Mouse (Mus musculus): ENCODE measurements at regions not wholly inside any gene's neighbourhood (a gene's known extent, or its start where the extent isn't known, plus 50 kb on each side); places are given as distances from the start of the nearest gene placed in this dataset.

DNA sequence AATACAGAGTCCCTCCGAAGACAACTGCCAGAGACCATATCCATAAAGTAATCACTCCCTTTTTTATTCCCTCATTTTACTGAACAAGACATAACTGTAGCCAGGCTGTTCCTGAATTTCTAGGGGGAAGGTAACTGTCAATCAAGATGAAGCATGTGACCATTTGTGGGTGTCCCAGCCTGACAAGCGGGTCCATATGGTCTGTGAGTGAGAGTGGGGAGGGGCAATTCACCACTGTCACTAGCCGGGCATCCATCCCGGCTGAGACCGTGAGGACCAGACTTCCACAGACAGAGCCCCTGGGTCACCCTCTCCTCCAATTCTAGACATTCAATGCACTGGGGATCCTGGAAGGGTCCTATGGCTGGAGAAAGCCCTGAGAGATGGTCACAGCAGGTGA lies 54.6 kb downstream of the Gm11733 start:
- H3K36me3 ChIP-seq (ENCODE audit: control insufficient read depth, insufficient read depth, low read length), result no peaks in the 10 kb centered on the region
- no peak overlapping the region for H3K27ac ChIP-seq (ENCODE audit: low read depth, low read length)
- H3K9ac ChIP-seq (replicated peaks; ENCODE audit: low read depth, low read length), result no peak overlapping the region
- peaks cover 22% of the 10 kb centered on the region for H3K4me1 ChIP-seq (ENCODE audit: control insufficient read depth, insufficient read depth, low read length)
- no peak for ATAC-seq (ENCODE audit: low read depth)
- no peaks in the 10 kb centered on the region for H3K9me3 ChIP-seq (ENCODE audit: control insufficient read depth, low read length)
- H3K4me3 ChIP-seq (ENCODE audit: low read depth, low read length), result no peak overlapping the region
- no peaks in the 10 kb centered on the region for H3K27me3 ChIP-seq (ENCODE audit: control insufficient read depth, insufficient read depth, low read length)
- WGBS, result 48% methylated on average over 5 of the region's 5 CpGs
- no peak overlapping the region for H3K4me2 ChIP-seq (ENCODE audit: low read depth, low read length)

GRCm38 (mm10) chr11:117540609-117541008 lies 56.4 kb downstream of the Gm11733 start:
- peak; percentile 19; the same call in 1 of the 2 replicates for ATAC-seq (ENCODE audit: low read depth)
- H3K9me3 ChIP-seq (ENCODE audit: control insufficient read depth, low read length), result no peaks in the 10 kb centered on the region
- H3K4me2 ChIP-seq (ENCODE audit: low read depth, low read length), result no peak overlapping the region
- WGBS, result 22% methylated on average over 5 of the region's 5 CpGs
- no peaks in the 10 kb centered on the region for H3K36me3 ChIP-seq (ENCODE audit: control insufficient read depth, insufficient read depth, low read length)
- no peak overlapping the region for H3K9ac ChIP-seq (replicated peaks; ENCODE audit: low read depth, low read length)
- peaks cover 18% of the 10 kb centered on the region for H3K4me1 ChIP-seq (ENCODE audit: control insufficient read depth, insufficient read depth, low read length)
- H3K27ac ChIP-seq (ENCODE audit: low read depth, low read length), result peak overlapping the region; percentile 40
- H3K4me3 ChIP-seq (ENCODE audit: low read depth, low read length), result no peak overlapping the region
- H3K27me3 ChIP-seq (ENCODE audit: control insufficient read depth, insufficient read depth, low read length), result no peaks in the 10 kb centered on the region

- no peak overlapping the region for H3K9ac ChIP-seq (replicated peaks; ENCODE audit: low read depth, low read length)
These were observed 57.2 kb downstream of the Gm11733 start for GRCm38 (mm10) chr11:117541205-117541884.

GRCm38 (mm10) chr11:117543191-117543590 lies 59.0 kb downstream of the Gm11733 start:
- 47% methylated on average over 6 of the region's 6 CpGs for WGBS
- no peaks in the 10 kb centered on the region for H3K27me3 ChIP-seq (ENCODE audit: control insufficient read depth, insufficient read depth, low read length)
- no peaks in the 10 kb centered on the region for H3K9me3 ChIP-seq (ENCODE audit: control insufficient read depth, low read length)
- H3K27ac ChIP-seq (ENCODE audit: low read depth, low read length), result no peak overlapping the region
- H3K9ac ChIP-seq (replicated peaks; ENCODE audit: low read depth, low read length), result no peak overlapping the region
- H3K4me2 ChIP-seq (ENCODE audit: low read depth, low read length), result no peak overlapping the region
- no peaks in the 10 kb centered on the region for H3K36me3 ChIP-seq (ENCODE audit: control insufficient read depth, insufficient read depth, low read length)
- no peak overlapping the region for H3K4me3 ChIP-seq (ENCODE audit: low read depth, low read length)
- ATAC-seq (ENCODE audit: low read depth), result no peak
- peaks cover 16% of the 10 kb centered on the region for H3K4me1 ChIP-seq (ENCODE audit: control insufficient read depth, insufficient read depth, low read length)

More at GRCm38 (mm10) chr11:117541205-117541884, 57.2 kb downstream of the Gm11733 start:
- H3K27ac ChIP-seq (ENCODE audit: low read depth, low read length), result peak overlapping the region; percentile 80
- 4% methylated on average over 6 of the region's 6 CpGs for WGBS
- H3K4me1 ChIP-seq (ENCODE audit: control insufficient read depth, insufficient read depth, low read length), result peaks cover 16% of the 10 kb centered on the region
- H3K27me3 ChIP-seq (ENCODE audit: control insufficient read depth, insufficient read depth, low read length), result no peaks in the 10 kb centered on the region
- H3K4me3 ChIP-seq (ENCODE audit: low read depth, low read length), result no peak overlapping the region
- H3K4me2 ChIP-seq (ENCODE audit: low read depth, low read length), result 0 out of 2 replicates have a peak overlapping the region, but pooled peaks have one; percentile 12
- H3K36me3 ChIP-seq (ENCODE audit: control insufficient read depth, insufficient read depth, low read length), result no peaks in the 10 kb centered on the region
- peak; percentile 62; the same call in 1 of the 2 replicates for ATAC-seq (ENCODE audit: low read depth)
- H3K9me3 ChIP-seq (ENCODE audit: control insufficient read depth, low read length), result no peaks in the 10 kb centered on the region

DNA sequence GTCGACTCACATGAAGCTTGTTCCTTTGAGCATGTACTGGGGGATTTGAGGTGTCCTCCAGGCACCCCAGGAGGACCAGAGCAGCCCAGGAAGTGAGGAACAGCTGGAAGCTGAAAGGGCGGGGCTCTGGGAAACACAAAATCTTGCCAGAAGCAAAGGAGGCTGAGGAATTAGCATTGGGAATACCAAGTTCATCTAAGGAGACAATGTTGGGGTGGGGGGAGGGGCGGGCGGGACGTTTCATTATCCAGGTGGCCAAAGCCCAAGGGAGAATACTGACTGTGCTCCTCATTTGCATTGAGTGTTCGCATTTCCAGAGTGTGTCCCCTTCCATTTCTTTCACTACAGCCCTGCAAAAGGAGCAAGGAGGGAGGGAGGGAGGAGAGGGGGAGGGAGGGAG lies 60.3 kb downstream of the Gm11733 start:
- no peak overlapping the region for H3K27ac ChIP-seq (ENCODE audit: low read depth, low read length)
- 39% methylated on average over 4 of the region's 6 CpGs for WGBS
- no peak for ATAC-seq (ENCODE audit: low read depth)

GRCm38 (mm10) chr11:117544926-117545325 lies 60.8 kb downstream of the Gm11733 start:
- Histone ChIP-seq H3K27ac (ENCODE audit: low read depth, low read length) (no peak overlapping the region), H3K9me3 (ENCODE audit: control insufficient read depth, low read length) (no peaks in the 10 kb centered on the region), H3K36me3 (ENCODE audit: control insufficient read depth, insufficient read depth, low read length) (no peaks in the 10 kb centered on the region), H3K4me1 (ENCODE audit: control insufficient read depth, insufficient read depth, low read length) (peaks cover 16% of the 10 kb centered on the region), H3K27me3 (ENCODE audit: control insufficient read depth, insufficient read depth, low read length) (no peaks in the 10 kb centered on the region), H3K4me3 (ENCODE audit: low read depth, low read length) (no peak overlapping the region), H3K9ac (replicated peaks; ENCODE audit: low read depth, low read length) (no peak overlapping the region), H3K4me2 (ENCODE audit: low read depth, low read length) (no peak overlapping the region)
- no peak for ATAC-seq (ENCODE audit: low read depth)
- 60% methylated on average over 3 of the region's 3 CpGs for WGBS

More for the DNA sequence above, 60.3 kb downstream of the Gm11733 start:
- no peak overlapping the region for H3K4me2 ChIP-seq (ENCODE audit: low read depth, low read length)
- no peaks in the 10 kb centered on the region for H3K27me3 ChIP-seq (ENCODE audit: control insufficient read depth, insufficient read depth, low read length)
- H3K36me3 ChIP-seq (ENCODE audit: control insufficient read depth, insufficient read depth, low read length), result no peaks in the 10 kb centered on the region
- no peak overlapping the region for H3K4me3 ChIP-seq (ENCODE audit: low read depth, low read length)
- H3K9ac ChIP-seq (replicated peaks; ENCODE audit: low read depth, low read length), result no peak overlapping the region
- H3K4me1 ChIP-seq (ENCODE audit: control insufficient read depth, insufficient read depth, low read length), result peaks cover 16% of the 10 kb centered on the region
- no peaks in the 10 kb centered on the region for H3K9me3 ChIP-seq (ENCODE audit: control insufficient read depth, low read length)

- no peak for ATAC-seq (ENCODE audit: low read depth)
- Histone ChIP-seq H3K27ac (ENCODE audit: low read depth, low read length) (no peak overlapping the region), H3K4me1 (ENCODE audit: control insufficient read depth, insufficient read depth, low read length) (no peaks in the 10 kb centered on the region), H3K4me3 (ENCODE audit: low read depth, low read length) (no peak overlapping the region), H3K9me3 (ENCODE audit: control insufficient read depth, low read length) (no peaks in the 10 kb centered on the region), H3K9ac (replicated peaks; ENCODE audit: low read depth, low read length) (no peak overlapping the region), H3K4me2 (ENCODE audit: low read depth, low read length) (no peak overlapping the region), H3K27me3 (ENCODE audit: control insufficient read depth, insufficient read depth, low read length) (no peaks in the 10 kb centered on the region), H3K36me3 (ENCODE audit: control insufficient read depth, insufficient read depth, low read length) (no peaks in the 10 kb centered on the region)
- WGBS, result 93% methylated on average over 5 of the region's 5 CpGs
These were observed 67.8 kb downstream of the Gm11733 start for GRCm38 (mm10) chr11:117551926-117552325.

DNA sequence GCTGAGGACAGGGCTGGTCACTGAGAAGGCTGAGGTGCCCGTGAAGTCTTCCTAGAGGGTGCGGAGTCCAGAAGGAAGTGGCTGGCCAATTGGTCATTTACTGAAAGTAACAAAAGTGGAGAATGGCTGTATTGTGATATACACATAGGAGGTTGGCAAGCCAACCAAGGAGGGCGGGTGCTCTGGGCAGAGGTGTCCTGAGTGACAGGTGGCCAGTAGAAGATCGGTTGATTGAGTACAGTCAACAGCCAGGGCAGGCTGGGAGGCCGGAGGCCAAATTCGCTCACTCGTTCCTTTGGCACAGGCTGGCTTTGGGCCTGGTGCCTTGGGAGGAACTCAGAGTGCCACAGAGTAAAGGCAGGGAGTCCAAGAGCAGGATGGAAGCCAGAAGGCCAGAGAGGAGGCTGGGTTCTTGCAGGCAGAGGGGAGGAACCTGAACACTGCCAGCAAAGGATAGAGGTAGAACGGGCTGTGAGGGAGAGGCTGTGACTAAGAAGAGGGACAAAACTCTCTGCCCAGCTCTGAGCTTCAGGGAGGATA lies 68.3 kb downstream of the Gm11733 start:
- WGBS, result 91% methylated on average over 8 of the region's 8 CpGs
- Histone ChIP-seq H3K9me3 (ENCODE audit: control insufficient read depth, low read length) (no peaks in the 10 kb centered on the region), H3K36me3 (ENCODE audit: control insufficient read depth, insufficient read depth, low read length) (no peaks in the 10 kb centered on the region), H3K27ac (ENCODE audit: low read depth, low read length) (no peak overlapping the region), H3K4me1 (ENCODE audit: control insufficient read depth, insufficient read depth, low read length) (no peaks in the 10 kb centered on the region), H3K4me2 (ENCODE audit: low read depth, low read length) (no peak overlapping the region), H3K4me3 (ENCODE audit: low read depth, low read length) (no peak overlapping the region), H3K27me3 (ENCODE audit: control insufficient read depth, insufficient read depth, low read length) (no peaks in the 10 kb centered on the region), H3K9ac (replicated peaks; ENCODE audit: low read depth, low read length) (no peak overlapping the region)
- ATAC-seq (ENCODE audit: low read depth), result no peak

GRCm38 (mm10) chr11:117554111-117554510 lies 69.9 kb downstream of the Gm11733 start:
- WGBS, result 63% methylated on average over 10 of the region's 10 CpGs
- no peaks in the 10 kb centered on the region for H3K27me3 ChIP-seq (ENCODE audit: control insufficient read depth, insufficient read depth, low read length)
- no peak for ATAC-seq (ENCODE audit: low read depth)

More at GRCm38 (mm10) chr11:117554111-117554510, 69.9 kb downstream of the Gm11733 start:
- no peak overlapping the region for H3K4me3 ChIP-seq (ENCODE audit: low read depth, low read length)
- no peaks in the 10 kb centered on the region for H3K4me1 ChIP-seq (ENCODE audit: control insufficient read depth, insufficient read depth, low read length)
- no peak overlapping the region for H3K27ac ChIP-seq (ENCODE audit: low read depth, low read length)
- H3K4me2 ChIP-seq (ENCODE audit: low read depth, low read length), result no peak overlapping the region
- H3K9ac ChIP-seq (replicated peaks; ENCODE audit: low read depth, low read length), result no peak overlapping the region
- no peaks in the 10 kb centered on the region for H3K36me3 ChIP-seq (ENCODE audit: control insufficient read depth, insufficient read depth, low read length)
- H3K9me3 ChIP-seq (ENCODE audit: control insufficient read depth, low read length), result no peaks in the 10 kb centered on the region
